Mouse (Mus musculus) lung, embryonic 16.5 days (tissue): ENCODE results near the gene Lyl1. TPM values are rescaled to one million over a fixed set of nuclear protein-coding genes. Genes with fewer than 3 reads are reported as not detected.

Source experiments
- ATAC-seq: fragments of 200-750 bp; cut with Nextera tagmentation; 2 replicates; pipeline ENCODE4 v1.8.0; 2017; ENCODE audit warnings: low read depth, mild to moderate bottlenecking, moderate library complexity
- H3K27ac ChIP-seq: fragments of 300-500 bp; sonication (generic); 2 replicates; pipeline ENCODE4 v1.5.1; 2014; ENCODE audit warnings: mild to moderate bottlenecking, control low read depth, low read length
- H3K27me3 ChIP-seq: fragments of 300-500 bp; sonication (generic); 2 replicates; pipeline ENCODE4 v1.6.1; 2014; ENCODE audit warnings: low read depth, low read length, mixed read lengths; ENCODE audit not compliant: control insufficient read depth, insufficient read depth
- H3K36me3 ChIP-seq: fragments of 300-500 bp; sonication (generic); 2 replicates; pipeline ENCODE4 v1.6.1; 2014; ENCODE audit warnings: low read length; ENCODE audit not compliant: control insufficient read depth, insufficient read depth
- H3K4me1 ChIP-seq: fragments of 300-500 bp; sonication (generic); replicated peaks from 2 replicates; pipeline ENCODE4 v1.6.1; 2014; ENCODE audit warnings: low read length, mixed read lengths; ENCODE audit not compliant: control insufficient read depth, insufficient read depth
- H3K4me2 ChIP-seq: fragments of 300-500 bp; sonication (generic); 2 replicates; pipeline ENCODE4 v1.6.1; 2014; ENCODE audit warnings: low read depth, low read length, control low read depth
- H3K4me3 ChIP-seq: fragments of 300-500 bp; sonication (generic); 2 replicates; pipeline ENCODE4 v1.5.1; 2014; ENCODE audit warnings: mild to moderate bottlenecking, low read length, control low read depth
- H3K9ac ChIP-seq: fragments of 300-500 bp; sonication (generic); 2 replicates; pipeline ENCODE4 v1.6.1; 2014; ENCODE audit warnings: low read length, control low read depth
- H3K9me3 ChIP-seq: fragments of 300-500 bp; sonication (generic); 2 replicates; pipeline ENCODE4 v1.6.1; 2016; ENCODE audit warnings: low read length; ENCODE audit not compliant: control insufficient read depth
- WGBS: fragments of 180-500 bp; shearing (Covaris S2); extraction: QIAGEN DNeasy Blood & Tissue Kit; methylation state at CpG from one replicate; pipeline ENCODE4 v1.1.7; 2014; 5-methylcytosine and 5-hydroxymethylcytosine counted together
- polyA plus RNA-seq: library from polyadenylated mRNA; unstranded; fragments of >200 nt; fragmentation: Nextera tagmentation; extraction: Ambion mirVana; gene quantifications from 2 replicates; pipeline ENCODE4 v1.2.1, GENCODE M21; 2015

Lyl1 gene
- polyA plus RNA-seq, result 11.4 and 12.5 TPM in 2 replicates

- 9% methylated on average over 33 of the region's 34 CpGs for WGBS
- Histone ChIP-seq H3K27ac (peak within 1 kb of the TSS; percentile 85), H3K4me3 (peak within 1 kb of the TSS; percentile 42), H3K4me1 (peaks cover 31% of the 10 kb centered on the region), H3K9ac (peak within 1 kb of the TSS; percentile 50), H3K9me3 (no peaks in the 10 kb centered on the region), H3K36me3 (peaks cover 15% of the 10 kb centered on the region), H3K4me2 (peak within 1 kb of the TSS; percentile 60), H3K27me3 (no peaks in the 10 kb centered on the region; the same call in 1 of the 2 replicates)
- ATAC-seq, result peak; percentile 64
Observed at GRCm38 (mm10) chr8:84700941-84701911, at the start of gene Lyl1. Gene Lyl1 (plus strand): TSS chr8:84701457.

GRCm38 (mm10) chr8:84653092-84653631 lies 48.1 kb upstream of the Lyl1 start:
- WGBS, result 51% methylated on average over 9 of the region's 9 CpGs

GRCm38 (mm10) chr8:84654597-84654996 lies 46.7 kb upstream of the Lyl1 start:
- no peak for ATAC-seq
- H3K9me3 ChIP-seq, result no peaks in the 10 kb centered on the region
- no peaks in the 10 kb centered on the region for H3K36me3 ChIP-seq
- 31% methylated on average over 4 of the region's 4 CpGs for WGBS
- H3K4me2 ChIP-seq, result no peak overlapping the region
- H3K4me3 ChIP-seq, result no peak overlapping the region; the same call in 1 of the 2 replicates
- peak overlapping the region; percentile 79; the same call in 1 of the 2 replicates for H3K9ac ChIP-seq
- H3K4me1 ChIP-seq, result peaks cover 36% of the 10 kb centered on the region
- H3K27ac ChIP-seq, result peak overlapping the region; percentile 98
- no peaks in the 10 kb centered on the region for H3K27me3 ChIP-seq

More at GRCm38 (mm10) chr8:84653092-84653631, 48.1 kb upstream of the Lyl1 start:
- Histone ChIP-seq H3K4me2 (no peak overlapping the region), H3K4me1 (peaks cover 31% of the 10 kb centered on the region), H3K9me3 (no peaks in the 10 kb centered on the region), H3K36me3 (no peaks in the 10 kb centered on the region), H3K27me3 (no peaks in the 10 kb centered on the region), H3K9ac (no peak overlapping the region), H3K4me3 (no peak overlapping the region), H3K27ac (peak overlapping the region; percentile 4; the same call in 1 of the 2 replicates)
- no peak for ATAC-seq

- H3K4me1 ChIP-seq, result peaks cover 39% of the 10 kb centered on the region
- peak; percentile 73 for ATAC-seq
Observed at GRCm38 (mm10) chr8:84655336-84656190, 45.7 kb upstream of the Lyl1 start.

GRCm38 (mm10) chr8:84656191-84656525 lies 45.1 kb upstream of the Lyl1 start:
- Histone ChIP-seq H3K4me1 (peaks cover 39% of the 10 kb centered on the region), H3K36me3 (no peaks in the 10 kb centered on the region), H3K27ac (peak overlapping the region; percentile 98), H3K9ac (peak overlapping the region; percentile 79), H3K27me3 (no peaks in the 10 kb centered on the region), H3K4me3 (peak overlapping the region; percentile 56), H3K9me3 (no peaks in the 10 kb centered on the region), H3K4me2 (peak overlapping the region; percentile 69)
- WGBS, result 2% methylated on average over 10 of the region's 10 CpGs
- peak; percentile 7; the same call in 1 of the 2 replicates for ATAC-seq

More at GRCm38 (mm10) chr8:84655336-84656190, 45.7 kb upstream of the Lyl1 start:
- Histone ChIP-seq H3K4me3 (peak overlapping the region; percentile 56), H3K27me3 (no peaks in the 10 kb centered on the region), H3K4me2 (peak overlapping the region; percentile 69), H3K27ac (peak overlapping the region; percentile 98), H3K36me3 (no peaks in the 10 kb centered on the region), H3K9ac (peak overlapping the region; percentile 79), H3K9me3 (no peaks in the 10 kb centered on the region)
- WGBS, result 2% methylated on average over 14 of the region's 15 CpGs

GRCm38 (mm10) chr8:84656641-84657126 lies 44.6 kb upstream of the Lyl1 start:
- Histone ChIP-seq H3K4me3 (peak overlapping the region; percentile 56), H3K9ac (peak overlapping the region; percentile 79)
- under 1% methylated on average over 23 of the region's 23 CpGs for WGBS

GRCm38 (mm10) chr8:84657203-84657602 lies 44.1 kb upstream of the Lyl1 start:
- Histone ChIP-seq H3K9me3 (no peaks in the 10 kb centered on the region), H3K4me2 (peak overlapping the region; percentile 69), H3K4me1 (peaks cover 39% of the 10 kb centered on the region), H3K4me3 (peak overlapping the region; percentile 56), H3K27ac (peak overlapping the region; percentile 98), H3K27me3 (no peaks in the 10 kb centered on the region), H3K36me3 (no peaks in the 10 kb centered on the region), H3K9ac (peak overlapping the region; percentile 79)
- ATAC-seq, result no peak

More at GRCm38 (mm10) chr8:84656641-84657126, 44.6 kb upstream of the Lyl1 start:
- H3K9me3 ChIP-seq, result no peaks in the 10 kb centered on the region
- peak overlapping the region; percentile 98 for H3K27ac ChIP-seq
- peaks cover 39% of the 10 kb centered on the region for H3K4me1 ChIP-seq
- H3K36me3 ChIP-seq, result no peaks in the 10 kb centered on the region
- H3K4me2 ChIP-seq, result peak overlapping the region; percentile 69
- peak; percentile 71 for ATAC-seq
- H3K27me3 ChIP-seq, result no peaks in the 10 kb centered on the region

- peak overlapping the region; percentile 98 for H3K27ac ChIP-seq
- H3K9me3 ChIP-seq, result no peaks in the 10 kb centered on the region
- peaks cover 39% of the 10 kb centered on the region for H3K4me1 ChIP-seq
- peak overlapping the region; percentile 69 for H3K4me2 ChIP-seq
- no peak overlapping the region for H3K9ac ChIP-seq
- H3K4me3 ChIP-seq, result no peak overlapping the region
- no peaks in the 10 kb centered on the region for H3K36me3 ChIP-seq
- ATAC-seq, result no peak
- 47% methylated on average over 4 of the region's 4 CpGs for WGBS
- H3K27me3 ChIP-seq, result no peaks in the 10 kb centered on the region
Observed at GRCm38 (mm10) chr8:84657680-84658079, 43.6 kb upstream of the Lyl1 start.
